Mouse (Mus musculus) limb, embryonic 14.5 days (tissue): Measurements from ENCODE around the gene Tas2r137. TPM values are rescaled to one million over a fixed set of nuclear protein-coding genes. Genes with fewer than 3 reads are reported as not detected.

Source experiments
- ATAC-seq: fragments of 200-750 bp; cut with Nextera tagmentation; 2 replicates; pipeline ENCODE4 v1.8.0; 2017; ENCODE audit warnings: low read depth, moderate number of reproducible peaks, moderate TSS enrichment; ENCODE audit not compliant: low FRiP score
- DNase-seq: peaks from one replicate; pipeline ENCODE4 v3.0.0-alpha.2; 2015; ENCODE audit warnings: low spot score
- H3K27ac ChIP-seq: fragments of 300-500 bp; sonication (generic); replicated peaks from 2 replicates; pipeline ENCODE4 v1.5.1; 2014; ENCODE audit warnings: low read depth, mild to moderate bottlenecking, low read length, moderate library complexity, mixed read lengths
- H3K27me3 ChIP-seq: fragments of 300-500 bp; sonication (generic); 2 replicates; pipeline ENCODE4 v1.6.1; 2014; ENCODE audit warnings: low read length, mixed read lengths; ENCODE audit not compliant: control insufficient read depth, insufficient read depth
- H3K36me3 ChIP-seq: fragments of 300-500 bp; sonication (generic); 2 replicates; pipeline ENCODE4 v1.6.1; 2014; ENCODE audit warnings: mild to moderate bottlenecking, low read length, moderate library complexity, mixed read lengths; ENCODE audit not compliant: control insufficient read depth, insufficient read depth
- H3K4me1 ChIP-seq: fragments of 300-500 bp; sonication (generic); 2 replicates; pipeline ENCODE4 v1.6.1; 2014; ENCODE audit warnings: antibody characterized with exemption, low read length, mixed read lengths; ENCODE audit not compliant: control insufficient read depth, insufficient read depth
- H3K4me2 ChIP-seq: fragments of 300-500 bp; sonication (generic); replicated peaks from 2 replicates; pipeline ENCODE4 v1.6.1; 2014; ENCODE audit warnings: low read depth, mild to moderate bottlenecking, low read length, moderate library complexity; ENCODE audit not compliant: severe bottlenecking
- H3K4me3 ChIP-seq: fragments of 300-500 bp; sonication (generic); replicated peaks from 2 replicates; pipeline ENCODE4 v1.5.1; 2014; ENCODE audit warnings: low read length
- H3K9ac ChIP-seq: fragments of 300-500 bp; sonication (generic); 2 replicates; pipeline ENCODE4 v1.6.1; 2014; ENCODE audit warnings: mild to moderate bottlenecking, low read depth, low read length, moderate library complexity; ENCODE audit not compliant: severe bottlenecking
- H3K9me3 ChIP-seq: fragments of 300-500 bp; sonication (generic); 2 replicates; pipeline ENCODE4 v1.6.1; 2016; ENCODE audit warnings: low read length; ENCODE audit not compliant: control insufficient read depth
- POLR2A ChIP-seq: fragments of 200-500 bp; IDR thresholded peaks from 2 replicates; pipeline ENCODE4 v1.8.0; 2012; ENCODE audit warnings: inconsistent platforms, mild to moderate bottlenecking, moderate library complexity, borderline replicate concordance; ENCODE audit not compliant: insufficient read depth, insufficient read length; ENCODE audit errors: extremely low read depth
- WGBS: fragments of 180-500 bp; shearing (Covaris S2); extraction: QIAGEN DNeasy Blood & Tissue Kit; methylation state at CpG from one replicate; pipeline ENCODE4 v1.1.7; 2014; 5-methylcytosine and 5-hydroxymethylcytosine counted together
- polyA plus RNA-seq, 2 experiments: library from polyadenylated mRNA; depleted of rRNA in 1 of 2; stranded (reverse) in 1 of 2; unstranded in 1 of 2; fragments of >200 nt; fragmentation: Nextera tagmentation in 1 of 2; extraction: Ambion mirVana in 1 of 2; gene quantifications; 2 replicates each; pipeline versions ENCODE4 v1.2.1 to v1.2.3; 2012 to 2014

The Tas2r137 gene
- polyA plus RNA-seq (2012; rRNA removed) (not detected in 2 replicates), polyA plus RNA-seq (2014; fragmentation: Nextera tagmentation; extraction: Ambion mirVana) (not detected in 2 replicates)

GRCm38 (mm10) chr6:40490933-40491332, at the start of gene Tas2r137:
Gene Tas2r137 (plus strand): TSS chr6:40491233.
- H3K4me3 ChIP-seq: no peak within 1 kb of the TSS
- no peak within 1 kb of the TSS for H3K9ac ChIP-seq
- no peaks in the 10 kb centered on the region for H3K4me1 ChIP-seq
- no peak for TF ChIP-seq POLR2A
- DNase-seq: no peak
- no peak within 1 kb of the TSS for H3K27ac ChIP-seq
- H3K27me3 ChIP-seq: no peaks in the 10 kb centered on the region
- H3K36me3 ChIP-seq: no peaks in the 10 kb centered on the region; the same call in 1 of the 2 replicates
- H3K4me2 ChIP-seq: no peak within 1 kb of the TSS
- H3K9me3 ChIP-seq: no peaks in the 10 kb centered on the region
- ATAC-seq: no peak

DNA sequence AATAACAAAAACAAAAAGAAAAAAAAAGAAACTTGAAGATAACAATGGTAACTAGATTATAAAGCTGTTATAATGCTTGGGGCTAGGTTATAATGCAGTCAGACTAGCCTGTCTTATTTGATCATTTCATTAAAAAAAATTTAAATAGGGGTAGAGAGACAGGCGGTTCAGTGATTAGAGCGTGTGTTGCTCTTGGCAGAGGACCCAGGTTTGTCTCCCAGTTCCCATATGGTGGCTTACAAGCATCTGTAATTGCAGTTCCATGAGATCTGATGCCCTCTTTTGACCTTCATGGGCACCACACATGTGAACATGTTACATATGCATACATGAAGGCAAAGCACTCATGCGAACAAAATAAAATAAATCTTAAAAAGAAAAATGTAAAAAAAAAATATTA, 49.8 kb upstream of the Tas2r137 start:
- no peaks in the 10 kb centered on the region for H3K9me3 ChIP-seq
- ATAC-seq (no peak), DNase-seq (no peak)
- H3K27me3 ChIP-seq: peaks cover 3% of the 10 kb centered on the region; the same call in 1 of the 2 replicates
- no peak overlapping the region for H3K27ac ChIP-seq
- H3K4me3 ChIP-seq: no peak overlapping the region
- no peaks in the 10 kb centered on the region for H3K36me3 ChIP-seq
- no peak overlapping the region for H3K4me2 ChIP-seq
- no peak overlapping the region for H3K9ac ChIP-seq
- 73% methylated on average over 3 of the region's 3 CpGs for WGBS
- H3K4me1 ChIP-seq: 0 out of 2 replicates have a peak, but pooled peaks cover 2% of the 10 kb centered on the region
- TF ChIP-seq POLR2A: no peak

GRCm38 (mm10) chr6:40441755-40442154, 49.3 kb upstream of the Tas2r137 start:
- WGBS: 26% methylated on average over 3 of the region's 3 CpGs
- H3K27me3 ChIP-seq: 0 out of 2 replicates have a peak, but pooled peaks cover 3% of the 10 kb centered on the region
- H3K4me2 ChIP-seq: no peak overlapping the region
- no peak for ATAC-seq
- no peak for DNase-seq
- no peak for TF ChIP-seq POLR2A
- H3K9me3 ChIP-seq: no peaks in the 10 kb centered on the region
- no peaks in the 10 kb centered on the region for H3K36me3 ChIP-seq
- no peaks in the 10 kb centered on the region for H3K4me1 ChIP-seq
- no peak overlapping the region for H3K4me3 ChIP-seq
- no peak overlapping the region for H3K27ac ChIP-seq
- H3K9ac ChIP-seq: no peak overlapping the region

GRCm38 (mm10) chr6:40443281-40443928, 47.6 kb upstream of the Tas2r137 start:
- Histone ChIP-seq H3K27me3 (0 out of 2 replicates have a peak, but pooled peaks cover 3% of the 10 kb centered on the region), H3K4me2 (no peak overlapping the region), H3K4me1 (no peaks in the 10 kb centered on the region), H3K27ac (no peak overlapping the region), H3K9ac (no peak overlapping the region), H3K4me3 (no peak overlapping the region), H3K36me3 (no peaks in the 10 kb centered on the region), H3K9me3 (no peaks in the 10 kb centered on the region)
- DNase-seq: no peak
- ATAC-seq: no peak
- TF ChIP-seq POLR2A: no peak
- 18% methylated on average over 10 of the region's 10 CpGs for WGBS

DNA sequence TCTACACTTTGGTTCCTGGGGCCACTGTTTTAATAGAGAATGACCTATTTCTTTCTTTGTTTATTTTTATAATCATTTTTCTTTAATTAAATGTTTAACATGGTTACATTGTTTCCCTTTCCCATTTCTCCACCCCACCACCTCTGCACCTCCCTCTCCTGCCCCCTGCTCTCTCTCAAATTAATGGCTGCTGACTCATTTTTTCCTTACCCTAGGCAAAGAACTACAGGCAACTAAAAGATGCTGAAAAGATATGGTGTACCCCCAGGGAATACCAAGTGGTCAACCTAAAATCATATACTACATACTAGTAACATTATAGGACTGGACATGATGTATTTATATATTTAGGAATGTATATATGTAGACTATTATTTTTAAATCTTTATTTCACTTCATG, 42.4 kb upstream of the Tas2r137 start:
- Histone ChIP-seq H3K27me3 (no peaks in the 10 kb centered on the region), H3K4me1 (no peaks in the 10 kb centered on the region), H3K4me3 (no peak overlapping the region), H3K9ac (no peak overlapping the region), H3K27ac (no peak overlapping the region), H3K36me3 (no peaks in the 10 kb centered on the region), H3K4me2 (no peak overlapping the region), H3K9me3 (no peaks in the 10 kb centered on the region)
- ATAC-seq: no peak
- no peak for DNase-seq
- no peak for TF ChIP-seq POLR2A
